Mouse (Mus musculus): ENCODE results near the gene Pdss1.
A peak's percentile ranks its signal among the peaks of the same experiment; 100 is the strongest.
"Not testable (repeated sequence)": the region's sequence is repeated elsewhere in the genome, so short reads cannot be mapped to it uniquely, and the experiment has no call there.

Gene Pdss1

DNA sequence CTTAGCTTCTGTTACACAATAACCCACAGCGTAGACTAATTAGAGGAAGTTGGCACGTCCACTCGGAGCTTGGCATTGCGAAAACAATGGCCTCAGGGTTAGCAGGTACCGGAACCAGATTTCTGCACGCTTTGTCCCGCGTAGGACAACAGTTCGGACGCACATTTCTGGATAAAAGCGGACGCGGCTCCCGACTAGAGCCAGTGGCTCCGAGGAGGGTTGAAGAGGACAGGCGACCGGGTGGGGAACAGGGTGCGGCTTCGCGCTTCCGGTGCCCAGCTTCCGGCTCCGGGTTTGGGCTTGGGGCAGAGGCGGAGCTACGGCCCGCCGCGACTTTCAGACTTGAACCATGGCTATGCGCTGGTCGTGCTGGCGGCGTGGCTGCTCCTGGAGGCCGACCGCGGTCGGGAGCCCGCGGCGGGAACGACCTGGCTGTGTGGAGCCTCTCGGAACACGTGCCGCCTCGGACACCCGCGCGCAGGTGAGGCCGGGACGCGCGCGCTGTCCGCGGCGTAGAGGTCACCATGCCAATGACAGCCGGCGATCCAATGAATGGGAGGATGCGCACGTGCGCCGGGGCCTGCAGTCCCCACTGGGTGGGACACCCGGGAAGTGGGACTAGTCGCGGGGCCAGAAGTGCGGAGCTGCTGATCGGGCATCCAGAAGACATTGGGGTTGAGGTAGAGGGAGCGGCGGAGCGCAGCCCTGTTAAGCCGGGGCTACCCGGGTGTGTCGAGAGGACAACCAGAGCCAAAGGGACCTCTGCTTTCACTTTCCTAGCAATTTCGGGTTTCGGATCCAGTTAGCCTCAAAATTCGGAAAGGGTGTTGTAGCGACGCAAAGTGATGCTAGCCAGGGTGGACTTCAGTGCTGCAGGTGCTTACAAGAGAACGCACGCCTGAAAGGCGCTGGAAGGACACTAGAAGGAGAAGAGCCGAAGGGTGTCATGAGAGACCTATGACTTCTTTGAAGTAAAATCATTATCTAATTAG lies at the start of gene Pdss1:
Gene Pdss1 (plus strand): TSS at position 241 of the 992 bp plus-strand sequence.
- DNase-seq (ENCODE audit: low spot score in 2 of 2) = peak; percentile 93 to 94

DNA sequence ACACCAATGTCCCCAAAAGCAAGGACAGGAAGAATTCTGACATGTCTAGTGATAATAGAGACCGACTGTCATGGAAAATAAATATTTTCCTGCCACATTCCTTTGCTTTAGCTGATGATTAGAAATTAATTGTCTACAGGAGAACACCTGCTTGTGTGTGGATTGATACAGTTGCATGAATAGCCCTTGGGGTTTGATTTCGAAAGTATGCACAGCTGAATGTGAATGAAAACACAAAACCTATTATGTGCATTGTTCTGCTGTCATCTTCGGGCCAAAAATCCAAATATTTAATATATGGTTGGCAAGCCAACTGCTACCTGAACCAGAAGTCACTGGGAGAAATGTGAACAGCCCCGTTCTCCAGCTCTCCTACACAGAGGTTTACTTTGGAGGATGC lies 43.4 kb upstream of the Pdss1 start:
- no peak for DNase-seq (ENCODE audit: low spot score in 2 of 2)

DNA sequence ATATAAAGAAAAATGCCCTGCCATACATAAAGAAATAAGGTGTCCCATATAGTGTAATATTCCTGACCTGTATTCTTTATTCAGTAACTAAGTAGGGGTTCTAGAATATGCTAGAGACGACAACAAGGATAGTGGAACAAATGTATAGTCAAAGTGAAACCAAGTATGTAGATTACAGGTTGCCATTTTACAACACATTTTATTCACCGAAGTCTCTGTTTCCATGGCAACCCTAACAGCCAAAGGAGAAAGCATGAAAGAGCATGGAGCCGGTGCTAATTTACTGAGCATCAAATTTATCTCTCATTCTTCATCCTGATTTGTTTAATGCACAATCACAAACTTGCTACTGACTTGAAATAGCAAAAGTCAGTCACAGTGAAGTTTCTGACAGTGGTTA lies 37.8 kb upstream of the Pdss1 start:
- DNase-seq (ENCODE audit: low spot score in 2 of 2) = peak; percentile 25 to 34

DNA sequence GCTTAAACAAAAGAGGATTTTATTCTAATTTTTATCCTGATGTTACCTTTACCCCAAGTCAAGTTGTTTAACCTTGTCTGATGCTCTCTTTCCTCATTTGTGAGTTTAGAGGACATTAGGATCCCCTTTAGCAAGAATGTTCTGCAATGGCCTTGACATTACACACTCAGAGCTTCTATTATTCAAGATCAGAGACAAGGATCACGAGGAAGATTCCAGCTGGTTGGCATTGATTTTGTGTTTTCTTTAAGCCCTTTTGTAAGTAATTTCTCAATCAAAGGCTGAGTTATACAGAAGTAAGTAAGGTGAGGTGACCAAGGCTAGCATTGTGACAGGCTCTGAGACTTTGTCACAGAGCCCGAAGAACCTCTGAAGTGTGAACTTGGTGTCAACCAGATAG lies 33.1 kb upstream of the Pdss1 start:
- no peak for DNase-seq (ENCODE audit: low spot score in 2 of 2)

DNA sequence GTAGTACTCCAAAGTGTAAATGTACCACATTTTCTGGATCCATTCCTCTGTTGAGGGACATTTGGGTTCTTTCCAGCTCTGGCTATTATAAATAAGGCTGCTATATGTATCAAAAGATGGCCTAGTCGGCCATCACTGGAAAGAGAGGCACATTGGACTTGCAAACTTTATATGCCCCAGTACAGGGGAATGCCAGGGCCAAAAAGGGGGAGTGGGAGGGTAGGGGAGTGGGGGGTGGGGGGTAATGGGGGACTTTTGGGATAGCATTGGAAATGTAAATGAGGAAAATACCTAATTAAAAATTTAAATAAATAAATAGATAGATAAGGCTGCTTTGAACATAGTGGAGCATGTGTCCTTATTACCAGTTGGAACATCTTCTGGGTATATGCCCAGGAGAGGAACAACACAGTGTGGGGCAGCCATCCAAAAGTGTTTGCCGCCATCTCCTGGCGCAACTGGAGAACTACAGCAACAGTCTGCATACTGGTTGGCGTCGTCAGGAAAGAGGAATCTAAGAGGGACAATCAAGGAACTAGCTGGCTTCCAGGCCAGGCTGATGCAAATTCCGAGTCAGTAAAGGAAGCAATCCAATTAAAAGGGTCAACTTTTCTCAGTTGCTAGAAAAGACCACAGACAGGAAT lies 30.8 kb upstream of the Pdss1 start:
- DNase-seq (ENCODE audit: low spot score in 2 of 2) = peak; percentile 77 to 87

DNA sequence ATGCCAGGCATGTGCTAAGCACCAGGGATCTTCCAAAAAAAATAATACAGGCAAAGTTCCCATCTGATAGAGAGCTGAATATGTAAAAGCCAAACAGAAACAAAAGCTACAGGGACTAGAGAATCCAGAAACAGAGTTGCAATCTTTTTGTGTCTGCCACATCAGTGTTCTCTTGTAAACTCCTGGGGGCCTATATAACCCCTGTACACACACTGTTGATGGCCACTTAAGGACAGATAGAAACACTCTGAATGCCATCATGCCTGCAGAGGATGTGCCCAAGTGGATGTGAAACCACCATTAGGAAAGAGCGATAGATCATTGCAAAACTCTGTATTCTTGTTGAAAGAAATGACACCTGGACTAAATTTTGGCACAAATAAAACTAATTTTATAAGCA lies 29.5 kb upstream of the Pdss1 start:
- no peak for DNase-seq (ENCODE audit: low spot score in 2 of 2)

DNA sequence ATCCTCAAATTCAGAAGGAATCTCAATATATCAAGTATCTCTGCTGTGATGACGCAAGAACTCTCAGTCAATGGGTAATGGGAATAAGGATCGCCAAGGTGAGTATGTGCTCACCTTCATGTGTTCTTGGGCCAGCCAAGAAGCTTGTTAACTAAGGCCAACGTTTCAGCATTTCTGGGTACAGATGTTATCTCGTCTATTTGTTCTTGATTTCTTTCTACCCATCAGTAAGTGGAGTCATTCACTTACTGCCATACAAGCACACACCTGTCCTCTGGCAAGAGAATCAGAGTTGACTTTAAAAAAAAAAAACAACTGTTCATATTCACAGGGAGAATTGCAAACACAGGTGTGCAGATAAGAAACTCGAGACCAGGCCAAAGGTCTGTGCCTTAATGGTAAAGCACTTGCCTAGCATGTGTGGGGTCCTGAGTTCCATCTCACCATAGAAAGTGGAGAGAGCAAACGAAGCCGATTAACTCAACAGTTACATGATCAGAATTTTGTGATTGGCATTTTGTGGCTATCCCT lies 28.4 kb upstream of the Pdss1 start:
- no peak for DNase-seq (ENCODE audit: low spot score in 2 of 2)

DNA sequence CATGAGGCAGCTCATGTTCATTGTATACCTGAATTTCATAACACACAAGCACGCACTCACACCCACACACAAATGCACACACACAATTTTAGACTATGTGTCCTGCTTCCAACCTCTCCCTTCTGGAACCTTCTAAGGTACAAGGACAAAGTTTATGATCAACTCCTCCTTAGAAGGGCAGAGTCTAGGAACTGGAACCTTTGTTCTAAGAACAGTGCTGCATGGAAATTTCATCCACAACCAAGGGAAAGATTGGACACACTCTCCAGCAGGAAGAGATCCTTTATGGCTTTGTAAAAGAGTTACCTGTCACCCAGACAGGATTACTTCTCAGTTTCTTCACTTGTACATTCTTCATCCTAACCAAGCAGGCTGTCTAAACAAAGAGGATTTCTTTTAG lies 22.2 kb upstream of the Pdss1 start:
- no peak for DNase-seq (ENCODE audit: low spot score in 2 of 2)

DNA sequence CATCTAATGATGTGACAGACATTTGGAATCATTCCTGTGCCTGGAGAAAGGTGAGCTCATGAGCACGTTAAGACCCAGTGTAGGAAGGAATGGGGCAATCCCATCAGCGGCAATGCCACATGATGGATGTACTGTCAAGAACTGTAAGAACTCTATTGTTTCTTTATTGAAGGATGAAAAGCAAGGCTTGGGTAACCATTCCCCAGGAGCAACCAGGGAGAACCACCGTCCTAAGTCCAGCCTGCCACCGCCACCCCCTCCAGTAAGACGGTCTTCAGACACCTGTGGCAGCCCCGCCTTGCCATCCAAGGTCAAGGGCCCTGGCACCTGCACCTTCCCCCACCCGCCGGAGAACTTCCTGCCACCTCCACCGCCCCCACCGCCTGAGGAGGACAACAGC lies 20.7 kb upstream of the Pdss1 start:
- DNase-seq (ENCODE audit: low spot score in 2 of 2) = no peak

DNA sequence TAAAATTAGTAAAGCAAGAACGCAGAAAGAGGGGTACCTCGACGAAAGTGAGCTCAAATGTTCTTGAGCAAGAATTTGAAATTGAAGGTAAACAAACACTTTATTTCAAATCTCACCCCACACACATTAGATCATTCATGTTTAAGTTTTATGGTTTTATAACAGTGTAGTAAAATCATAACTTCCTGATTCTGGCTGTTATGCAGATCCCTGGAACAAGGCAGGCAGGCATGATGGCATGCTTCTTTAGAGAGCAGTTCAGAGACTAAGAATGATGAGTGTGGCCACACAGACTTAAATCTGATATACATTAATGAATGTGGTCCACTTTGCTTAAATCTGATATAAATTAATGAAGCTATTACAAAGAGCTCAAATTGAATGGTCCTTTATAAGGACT lies 18.7 kb upstream of the Pdss1 start:
- no peak for DNase-seq (ENCODE audit: low spot score in 2 of 2)

DNA sequence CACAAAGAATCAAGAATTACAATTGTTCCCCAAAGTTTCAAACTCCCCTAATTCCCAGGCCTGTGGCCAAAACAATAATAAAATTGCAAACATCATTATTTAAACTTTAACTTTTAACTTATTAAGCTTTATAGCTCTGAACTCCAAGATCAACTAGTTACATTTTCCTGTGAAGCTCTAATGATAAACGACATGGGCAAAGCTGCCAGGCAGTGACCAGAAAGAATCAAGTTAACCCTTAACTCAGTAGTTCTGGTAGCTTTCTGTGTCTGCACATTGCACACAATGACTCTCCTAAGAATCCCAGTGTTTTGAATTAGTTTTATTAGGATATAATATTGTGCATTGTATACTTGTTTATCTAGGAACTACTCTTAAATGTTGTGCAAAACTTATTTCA lies 16.5 kb upstream of the Pdss1 start:
- DNase-seq (ENCODE audit: low spot score in 2 of 2) = no peak

DNA sequence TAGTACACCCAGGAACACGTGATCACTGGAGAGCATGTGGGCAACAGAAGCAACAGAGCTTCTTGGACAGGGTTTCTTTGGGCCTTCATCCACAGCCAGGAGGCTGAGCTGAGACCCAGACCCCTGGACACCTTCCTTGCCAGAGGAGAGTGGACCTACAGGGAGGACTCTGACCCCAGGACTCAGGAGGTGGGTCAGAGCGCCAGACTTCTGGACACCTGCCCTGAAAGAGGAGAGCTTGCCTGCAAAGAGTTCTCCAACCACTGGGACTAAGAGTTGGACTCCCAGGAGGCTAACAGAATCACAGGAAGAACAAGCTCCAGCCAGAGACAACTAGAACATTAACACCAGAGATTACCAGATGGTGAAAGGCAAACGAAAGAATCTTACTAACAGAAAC lies 14.6 kb upstream of the Pdss1 start:
- DNase-seq (ENCODE audit: low spot score in 2 of 2) = not testable (repeated sequence)

DNA sequence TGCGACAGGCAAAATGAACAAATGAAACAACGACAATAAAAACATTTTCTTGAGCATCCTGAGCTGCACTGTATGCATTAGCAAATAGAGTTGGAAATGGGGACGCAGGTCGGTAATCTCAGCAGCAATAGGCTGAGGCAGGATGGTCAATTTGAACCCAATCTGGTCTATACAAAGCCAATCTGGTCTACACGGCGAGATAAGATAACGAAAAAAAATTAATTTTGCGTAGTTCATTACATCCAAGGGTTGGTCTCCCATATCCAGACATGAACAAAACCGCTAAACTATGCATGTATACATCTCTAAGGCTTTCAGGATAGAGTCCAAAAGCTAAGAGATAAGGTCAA lies 415 bp upstream of the Pdss1 start:
- no peak for DNase-seq (ENCODE audit: low spot score in 2 of 2)

DNA sequence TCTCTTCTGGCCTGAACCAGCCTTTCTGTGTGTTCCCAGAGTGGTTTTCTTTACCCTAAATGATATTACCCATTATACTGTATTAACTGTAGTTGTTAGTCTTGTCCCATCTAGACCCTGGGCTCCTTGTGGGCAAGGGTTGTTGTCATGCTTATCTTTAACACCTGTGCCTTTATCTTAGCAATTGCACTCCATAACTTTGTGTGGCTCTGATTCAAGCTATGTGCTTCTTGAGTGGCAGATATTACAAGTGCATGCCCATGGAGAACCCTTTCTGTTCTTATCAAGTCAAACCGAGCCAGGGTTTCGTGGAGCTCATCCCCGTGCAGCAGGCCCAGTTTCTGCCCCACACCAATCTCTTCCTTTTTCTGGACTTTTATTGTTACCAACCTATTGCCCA lies 8.6 kb downstream of the Pdss1 start:
- no peak for DNase-seq (ENCODE audit: low spot score in 2 of 2)

DNA sequence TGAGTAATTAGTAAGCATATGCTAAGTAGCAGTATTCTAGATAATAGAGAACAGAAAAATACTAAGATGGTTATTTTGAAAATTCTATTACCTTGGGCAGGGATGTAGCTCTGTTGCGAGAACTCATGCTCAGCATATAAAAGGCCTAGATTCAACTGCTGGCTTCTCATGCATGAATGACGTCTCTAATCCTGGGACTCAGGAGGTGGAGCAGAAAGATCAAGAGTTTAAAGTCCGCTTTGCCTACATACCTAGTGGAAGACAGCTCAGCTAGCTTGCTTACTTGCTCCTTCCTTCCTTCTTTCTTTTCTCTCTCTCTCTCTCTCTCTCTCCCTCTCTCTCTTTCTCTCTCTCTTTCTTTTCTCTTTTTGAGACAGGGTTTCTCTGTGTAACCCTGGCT lies 19.1 kb downstream of the Pdss1 start:
- DNase-seq (ENCODE audit: low spot score in 2 of 2) = no peak

DNA sequence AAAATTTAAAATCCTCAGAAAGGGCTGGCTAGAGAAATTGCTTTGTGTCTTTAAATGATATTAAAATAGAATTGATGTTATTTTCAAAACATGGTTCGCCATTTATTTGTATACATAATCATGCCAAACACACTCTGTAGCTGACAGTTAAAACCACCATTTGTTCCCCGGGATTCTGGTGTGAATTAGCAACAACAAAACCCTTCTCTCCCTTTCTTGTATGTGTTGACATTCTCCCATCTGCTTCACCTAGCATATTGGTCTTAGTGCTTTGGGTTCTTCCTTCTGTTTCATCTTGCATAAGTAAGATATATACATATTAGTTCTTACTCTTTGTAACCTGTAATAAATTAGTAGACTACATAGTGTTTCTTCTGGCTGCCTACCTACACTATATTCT lies 23.3 kb downstream of the Pdss1 start:
- no peak for DNase-seq (ENCODE audit: low spot score in 2 of 2)

DNA sequence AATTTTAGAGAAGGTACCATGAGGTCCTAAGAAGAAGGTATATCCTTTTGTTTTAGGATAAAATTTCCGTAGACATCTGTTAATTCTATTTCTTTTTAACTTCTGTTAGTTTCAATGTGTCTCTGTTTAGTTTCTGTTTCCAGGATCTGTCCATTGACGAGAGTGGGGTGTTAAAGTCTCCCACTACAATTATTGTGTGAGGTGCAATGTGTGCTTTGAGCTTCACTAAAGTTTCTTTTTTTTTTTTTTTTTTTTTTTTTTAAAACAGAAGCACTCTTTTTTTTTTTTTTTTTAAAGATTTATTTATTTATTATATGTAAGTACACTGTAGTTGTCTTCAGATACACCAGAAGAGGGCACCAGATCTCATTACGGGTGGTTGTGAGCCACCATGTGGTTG lies 30.6 kb downstream of the Pdss1 start:
- DNase-seq (ENCODE audit: low spot score in 2 of 2) = not testable (repeated sequence)

DNA sequence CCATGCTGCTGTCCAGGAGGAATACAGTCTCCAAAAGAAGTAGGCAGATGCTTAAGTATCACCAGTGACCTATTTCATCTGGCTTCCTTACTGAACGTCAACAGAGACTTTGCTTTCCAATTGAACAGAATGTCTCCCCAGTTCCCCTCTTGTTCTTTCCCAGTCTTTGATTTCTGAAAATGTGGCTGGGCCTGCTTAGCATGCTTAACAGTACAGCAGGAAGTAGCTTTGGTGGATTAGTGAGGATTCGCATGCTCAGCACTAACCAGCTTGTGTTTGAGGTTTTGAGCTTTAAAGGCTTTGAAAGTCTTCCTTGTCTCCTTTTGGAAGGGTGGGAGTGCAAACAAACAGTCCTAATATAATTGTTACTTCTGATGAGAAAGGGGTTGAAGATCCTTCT lies 32.9 kb downstream of the Pdss1 start:
- DNase-seq (ENCODE audit: low spot score in 2 of 2) = peak in 1 of 2 experiments; percentile 51

DNA sequence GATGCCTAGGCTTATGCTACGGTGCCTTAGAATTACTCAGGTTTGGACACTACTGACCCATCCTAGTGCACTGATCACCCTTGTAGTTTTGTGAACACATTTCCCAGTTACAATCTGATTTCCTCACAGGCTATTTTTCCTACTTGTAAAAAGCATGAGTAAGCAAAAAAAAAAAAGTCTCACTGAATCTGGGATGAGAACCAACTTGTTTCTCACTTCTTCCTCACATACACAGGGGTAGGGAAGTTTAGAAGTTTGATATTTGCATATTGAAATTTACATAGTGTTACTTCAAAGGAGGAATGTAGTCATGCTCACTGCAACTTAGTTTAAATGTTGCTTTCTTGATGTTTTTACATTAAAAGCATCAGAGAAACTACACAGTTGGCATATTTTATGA lies 38.2 kb downstream of the Pdss1 start:
- no peak for DNase-seq (ENCODE audit: low spot score in 2 of 2)

DNA sequence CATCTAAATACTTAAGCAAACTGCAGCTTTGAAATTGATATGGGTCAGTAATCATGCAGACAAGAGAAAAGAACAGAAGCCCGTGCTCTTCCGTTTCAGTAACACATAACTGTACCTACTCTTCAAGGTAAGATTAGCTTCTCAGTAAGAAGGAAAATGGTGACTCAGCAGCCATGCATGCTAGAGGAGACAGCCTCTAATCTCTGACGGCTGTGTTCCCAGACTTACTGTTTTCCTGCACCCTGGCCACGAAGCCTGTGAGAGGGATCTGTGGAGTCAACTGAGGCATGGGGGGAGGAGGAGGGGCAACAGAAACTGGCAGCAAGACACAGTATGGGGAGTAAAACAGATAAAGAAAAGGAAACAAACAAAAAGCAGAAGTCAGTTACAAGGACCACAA lies 54.6 kb downstream of the Pdss1 start:
- no peak for DNase-seq (ENCODE audit: low spot score in 2 of 2)

DNA sequence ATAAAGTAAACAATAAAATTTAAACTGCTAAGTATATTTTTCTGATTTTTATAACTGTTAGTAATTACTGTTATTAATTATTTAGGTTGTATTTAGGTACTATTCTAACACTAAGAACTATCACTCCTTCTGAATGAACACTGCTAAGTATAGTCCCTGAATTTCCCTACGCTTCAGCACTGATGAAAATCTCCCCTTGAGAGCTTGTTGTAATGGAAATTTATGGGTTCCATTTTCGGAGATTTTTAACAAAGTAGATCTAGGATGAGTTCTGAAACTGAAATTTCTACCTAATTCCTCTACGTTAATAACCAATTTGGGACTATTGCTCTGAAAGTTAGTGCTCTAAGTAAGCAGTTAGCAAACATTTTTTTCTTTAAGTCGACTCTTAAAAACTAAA lies 59.0 kb downstream of the Pdss1 start:
- no peak for DNase-seq (ENCODE audit: low spot score in 2 of 2)

DNA sequence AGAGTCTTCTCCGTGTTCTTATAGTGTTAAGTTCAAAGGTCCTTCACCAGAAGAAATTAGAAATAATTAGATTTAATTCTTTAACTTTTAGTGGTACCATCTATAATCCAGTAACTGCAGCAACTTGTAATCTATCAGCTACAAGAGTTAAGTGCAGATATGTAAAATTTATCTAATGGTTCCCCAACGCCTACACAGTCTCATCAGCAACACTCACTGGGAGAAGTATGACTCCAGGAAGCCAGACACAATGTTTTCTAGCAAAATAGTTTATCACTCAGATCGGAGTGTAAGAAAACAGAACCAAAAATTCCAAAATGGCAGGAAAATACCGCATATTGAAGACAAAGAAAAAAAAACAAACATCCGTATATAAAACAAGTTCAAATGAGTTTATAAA lies 60.6 kb downstream of the Pdss1 start:
- DNase-seq (ENCODE audit: low spot score in 2 of 2) = no peak

DNA sequence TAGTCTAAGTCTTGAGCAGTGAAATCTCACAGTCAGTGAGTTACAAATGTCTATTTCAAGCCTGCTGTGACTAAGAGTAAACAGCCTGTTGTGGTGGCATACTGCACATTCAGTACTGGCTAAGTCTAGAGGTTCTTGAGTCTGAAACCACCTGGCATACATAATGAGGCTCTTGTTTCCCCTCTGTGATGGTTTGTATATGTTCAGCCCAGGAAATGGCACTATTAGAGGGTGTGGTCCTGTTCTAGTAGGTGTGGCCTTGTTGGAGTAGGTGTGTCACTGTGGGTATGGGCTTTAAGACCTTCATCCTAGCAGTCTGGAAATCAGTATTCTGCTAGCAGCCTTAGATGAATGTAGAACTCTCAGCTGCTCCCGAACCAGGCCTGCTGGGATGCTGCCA lies 62.1 kb downstream of the Pdss1 start:
- peak; percentile 26 to 37 for DNase-seq (ENCODE audit: low spot score in 2 of 2)

Measured in right cerebral cortex, postnatal 10 days (tissue).